Mouse (Mus musculus) intestine, embryonic 15.5 days (tissue): Measurements from ENCODE around the gene Zfp14. TPM values are rescaled to one million over a fixed set of nuclear protein-coding genes. Genes with fewer than 3 reads are reported as not detected.

Experiments used
- ATAC-seq: fragments of 200-750 bp; cut with Nextera tagmentation; 2 replicates; pipeline ENCODE4 v1.8.0; 2017; ENCODE audit warnings: moderate TSS enrichment, moderate library complexity
- H3K27ac ChIP-seq: fragments of 300-500 bp; sonication (generic); 2 replicates; pipeline ENCODE4 v1.5.1; 2015; ENCODE audit warnings: mild to moderate bottlenecking, inconsistent platforms
- H3K27me3 ChIP-seq: fragments of 300-500 bp; sonication (generic); replicated peaks from 2 replicates; pipeline ENCODE4 v1.6.1; 2015; ENCODE audit warnings: inconsistent platforms
- H3K36me3 ChIP-seq: fragments of 300-500 bp; sonication (generic); 2 replicates; pipeline ENCODE4 v1.6.1; 2015; ENCODE audit warnings: inconsistent platforms
- H3K4me1 ChIP-seq: fragments of 300-500 bp; sonication (generic); replicated peaks from 2 replicates; pipeline ENCODE4 v1.6.1; 2015; ENCODE audit warnings: inconsistent platforms
- H3K4me2 ChIP-seq: fragments of 300-500 bp; sonication (generic); replicated peaks from 2 replicates; pipeline ENCODE4 v1.6.1; 2015; ENCODE audit warnings: mild to moderate bottlenecking, inconsistent platforms
- H3K4me3 ChIP-seq: fragments of 300-500 bp; sonication (generic); replicated peaks from 2 replicates; pipeline ENCODE4 v1.5.1; 2015; ENCODE audit warnings: inconsistent platforms
- H3K9ac ChIP-seq: fragments of 300-500 bp; sonication (generic); 2 replicates; pipeline ENCODE4 v1.6.1; 2015; ENCODE audit warnings: inconsistent platforms
- H3K9me3 ChIP-seq: fragments of 300-500 bp; sonication (generic); 2 replicates; pipeline ENCODE4 v1.6.1; 2016; ENCODE audit warnings: inconsistent platforms
- WGBS: fragments of 180-500 bp; shearing (Covaris S2); methylation state at CpG from one replicate; pipeline ENCODE4 v1.1.7; 2015; 5-methylcytosine and 5-hydroxymethylcytosine counted together
- polyA plus RNA-seq: library from polyadenylated mRNA; unstranded; fragments of >200 nt; fragmentation: Nextera tagmentation; extraction: Ambion mirVana; gene quantifications from 2 replicates; pipeline ENCODE4 v1.2.1, GENCODE M21; 2015

Gene Zfp14
- polyA plus RNA-seq, 1 experiment from 2014 or later, result 2.9 TPM

- peaks cover 34% of the 10 kb centered on the region for H3K36me3 ChIP-seq
These were observed 57.8 kb downstream of the Zfp14 start for GRCm38 (mm10) chr7:29993340-29993739.

GRCm38 (mm10) chr7:29992698-29993097, 58.5 kb downstream of the Zfp14 start:
- Histone ChIP-seq H3K4me1 (0 out of 2 replicates have a peak, but pooled peaks cover 3% of the 10 kb centered on the region), H3K4me2 (no peak overlapping the region), H3K36me3 (peaks cover 30% of the 10 kb centered on the region), H3K27me3 (no peaks in the 10 kb centered on the region), H3K9me3 (no peaks in the 10 kb centered on the region), H3K4me3 (no peak overlapping the region), H3K9ac (no peak overlapping the region), H3K27ac (no peak overlapping the region)
- 94% methylated on average over 8 of the region's 8 CpGs for WGBS
- no peak for ATAC-seq

More at GRCm38 (mm10) chr7:29993340-29993739, 57.8 kb downstream of the Zfp14 start:
- Histone ChIP-seq H3K27me3 (no peaks in the 10 kb centered on the region), H3K4me3 (no peak overlapping the region), H3K9me3 (no peaks in the 10 kb centered on the region), H3K4me1 (no peaks in the 10 kb centered on the region), H3K9ac (no peak overlapping the region), H3K4me2 (no peak overlapping the region), H3K27ac (no peak overlapping the region)
- whole genome bisulfite sequencing, result 95% methylated on average over 9 of the region's 9 CpGs
- ATAC-seq, result no peak

GRCm38 (mm10) chr7:29989031-29989430, 62.1 kb downstream of the Zfp14 start:
- H3K36me3 ChIP-seq, result peaks cover 20% of the 10 kb centered on the region; the same call in 1 of the 2 replicates
- no peak overlapping the region for H3K4me2 ChIP-seq
- no peaks in the 10 kb centered on the region for H3K9me3 ChIP-seq
- H3K4me3 ChIP-seq, result no peak overlapping the region
- peak; percentile 86 for ATAC-seq
- H3K9ac ChIP-seq, result no peak overlapping the region
- no peaks in the 10 kb centered on the region for H3K27me3 ChIP-seq
- peak overlapping the region; percentile 54; the same call in 1 of the 2 replicates for H3K27ac ChIP-seq
- WGBS, result 69% methylated on average over 11 of the region's 11 CpGs
- 0 out of 2 replicates have a peak, but pooled peaks cover 10% of the 10 kb centered on the region for H3K4me1 ChIP-seq

- 0 out of 2 replicates have a peak, but pooled peaks cover 14% of the 10 kb centered on the region for H3K4me1 ChIP-seq
- no peak for ATAC-seq
- 77% methylated on average over 5 of the region's 5 CpGs for WGBS
- H3K4me2 ChIP-seq, result no peak overlapping the region
- H3K4me3 ChIP-seq, result no peak overlapping the region
- no peaks in the 10 kb centered on the region for H3K27me3 ChIP-seq
- no peak overlapping the region for H3K9ac ChIP-seq
- H3K9me3 ChIP-seq, result no peaks in the 10 kb centered on the region
- no peak overlapping the region for H3K27ac ChIP-seq
- peaks cover 12% of the 10 kb centered on the region; the same call in 1 of the 2 replicates for H3K36me3 ChIP-seq
These were observed 63.6 kb downstream of the Zfp14 start for GRCm38 (mm10) chr7:29987551-29987950.

Other genes starting within 250 kb of the Zfp14 start
- 9.9 and 10.0 TPM in 2 replicates for gene Zfp790, start 235.3 kb downstream of the Zfp14 start, polyA plus RNA-seq
- gene Zfp940, start 197.7 kb downstream of the Zfp14 start, polyA plus RNA-seq, result 3.3 and 4.0 TPM in 2 replicates
- 4.6 and 5.5 TPM in 2 replicates for gene Zfp420, start 191.4 kb downstream of the Zfp14 start, polyA plus RNA-seq
- 7.3 and 7.4 TPM in 2 replicates for gene Zfp27, start 144.8 kb downstream of the Zfp14 start, polyA plus RNA-seq
- 2.6 and 3.6 TPM in 2 replicates for gene Zfp383, start 143.2 kb downstream of the Zfp14 start, polyA plus RNA-seq
- gene Zfp74, start 97.3 kb downstream of the Zfp14 start, polyA plus RNA-seq, result 6.6 and 7.8 TPM in 2 replicates
- 15.1 and 15.5 TPM in 2 replicates for gene Zfp568, start 67.4 kb downstream of the Zfp14 start, polyA plus RNA-seq
- gene Zfp82, start 21.5 kb upstream of the Zfp14 start, polyA plus RNA-seq, result 3.9 and 4.5 TPM in 2 replicates
- 1.2 and 1.5 TPM in 2 replicates for gene Gm26920, start 39.0 kb upstream of the Zfp14 start, polyA plus RNA-seq
- gene Zfp566, start 39.1 kb upstream of the Zfp14 start, polyA plus RNA-seq, result 6.0 and 6.1 TPM in 2 replicates
- gene Zfp260, start 43.4 kb upstream of the Zfp14 start, polyA plus RNA-seq, result 71.0 and 82.3 TPM in 2 replicates
- gene Zfp382, start 70.6 kb upstream of the Zfp14 start, polyA plus RNA-seq, result 6.7 and 8.3 TPM in 2 replicates
- gene Zfp146, start 118.4 kb upstream of the Zfp14 start, polyA plus RNA-seq, result 12.2 and 13.6 TPM in 2 replicates
- gene Cox7a1, start 132.8 kb upstream of the Zfp14 start, polyA plus RNA-seq, result 30.7 and 34.3 TPM in 2 replicates
- 83.7 and 101 TPM in 2 replicates for gene Capns1, start 147.4 kb upstream of the Zfp14 start, polyA plus RNA-seq
- 115 and 116 TPM in 2 replicates for gene Polr2i, start 180.6 kb upstream of the Zfp14 start, polyA plus RNA-seq
- 136 and 148 TPM in 2 replicates for gene Tbcb, start 180.9 kb upstream of the Zfp14 start, polyA plus RNA-seq
- gene Ovol3, start 184.3 kb upstream of the Zfp14 start, polyA plus RNA-seq, result not detected in 2 replicates
- 0.34 and 0.56 TPM in 2 replicates for gene Thap8, start 228.7 kb upstream of the Zfp14 start, polyA plus RNA-seq
- 6.6 and 8.4 TPM in 2 replicates for gene Wdr62, start 229.0 kb upstream of the Zfp14 start, polyA plus RNA-seq
- gene Clip3, start 240.3 kb upstream of the Zfp14 start, polyA plus RNA-seq, result 22.6 and 23.4 TPM in 2 replicates